Mouse (Mus musculus) cerebellum, postnatal 36 days (tissue): Measurements from ENCODE around the gene Notch4.
A peak's percentile ranks its signal among the peaks of the same experiment; 100 is the strongest.

Experiments
- DNase-seq, 2 experiments: peaks; one replicate each; pipeline ENCODE4 v3.0.0; 2021 to 2022; ENCODE audit warnings: mixed read lengths in 2 of 2

Notch4 gene

GRCm38 (mm10) chr17:34572361-34572760 is 8.3 kb downstream of the Notch4 start:
- DNase-seq: no peak

- DNase-seq: no peak
Measured at GRCm38 (mm10) chr17:34576577-34576976, 12.5 kb downstream of the Notch4 start.

GRCm38 (mm10) chr17:34578070-34578469 is 14.0 kb downstream of the Notch4 start:
- no peak for DNase-seq

- DNase-seq: no peak
Measured at GRCm38 (mm10) chr17:34582528-34582927, 18.5 kb downstream of the Notch4 start.

- DNase-seq: no peak
Measured at GRCm38 (mm10) chr17:34583397-34583796, 19.3 kb downstream of the Notch4 start.

GRCm38 (mm10) chr17:34583819-34584218 is 19.8 kb downstream of the Notch4 start:
- DNase-seq: no peak

GRCm38 (mm10) chr17:34585121-34585520 is 21.1 kb downstream of the Notch4 start:
- no peak for DNase-seq

- DNase-seq: peak in 1 of 2 experiments; percentile 39
Measured at GRCm38 (mm10) chr17:34585877-34586771, 22.1 kb downstream of the Notch4 start.

GRCm38 (mm10) chr17:34586796-34587422 is 22.8 kb downstream of the Notch4 start:
- DNase-seq: peak; percentile 84 to 85

- DNase-seq: peak; percentile 96 to 99
Measured at GRCm38 (mm10) chr17:34587423-34587811, 23.3 kb downstream of the Notch4 start.

GRCm38 (mm10) chr17:34587814-34588213 is 23.7 kb downstream of the Notch4 start:
- DNase-seq: no peak

- DNase-seq: no peak
Measured at GRCm38 (mm10) chr17:34588767-34589166, 24.7 kb downstream of the Notch4 start.

- DNase-seq: no peak
Measured at GRCm38 (mm10) chr17:34589206-34589605, 25.1 kb downstream of the Notch4 start.

GRCm38 (mm10) chr17:34589681-34590101 is 25.6 kb downstream of the Notch4 start, which contains the start of gene Gpsm3:
Gene Gpsm3, plus strand, starts transcription at chr17:34589806.
- no peak for DNase-seq

- no peak for DNase-seq
Measured at GRCm38 (mm10) chr17:34590154-34590987, 26.3 kb downstream of the Notch4 start.

- DNase-seq: no peak
Measured at GRCm38 (mm10) chr17:34591029-34591993, 27.2 kb downstream of the Notch4 start, which contains the start of gene Pbx2. Gene Pbx2, plus strand, starts transcription at chr17:34591266.

GRCm38 (mm10) chr17:34591994-34592375 is 27.9 kb downstream of the Notch4 start:
- peak; percentile 76 to 89 for DNase-seq

- DNase-seq: peak; percentile 46 to 48
Measured at GRCm38 (mm10) chr17:34592581-34593549, 28.8 kb downstream of the Notch4 start.

GRCm38 (mm10) chr17:34593752-34594525 is 29.9 kb downstream of the Notch4 start:
- no peak for DNase-seq

GRCm38 (mm10) chr17:34596098-34596497 is 32.0 kb downstream of the Notch4 start:
- DNase-seq: no peak
